Mouse (Mus musculus): ENCODE results near the gene Ltk.

The Ltk gene

DNA sequence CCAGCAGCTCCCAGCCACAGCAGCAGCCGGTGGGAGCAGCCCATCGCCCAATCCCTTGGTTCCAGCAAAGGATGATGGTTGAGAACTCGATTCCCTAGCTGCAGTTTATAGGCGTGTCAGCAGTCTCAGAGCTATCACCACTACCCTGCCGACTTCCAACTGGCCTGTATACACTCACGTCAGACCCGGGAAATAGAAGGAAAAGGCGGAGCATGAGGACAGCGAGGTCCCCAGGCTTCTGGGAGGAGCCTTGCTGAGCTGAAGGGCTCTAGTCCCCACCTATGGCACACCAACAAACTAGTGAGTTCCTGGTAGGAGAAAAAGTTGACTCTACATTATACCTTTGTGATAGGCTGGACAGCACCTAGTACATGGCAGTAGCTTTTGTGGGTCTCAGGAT, at the start of gene Ltk:
Ltk (minus strand) TSS at position 181 of the 400 bp plus-strand sequence.
- DNase-seq (ENCODE audit: low spot score in 2 of 2): no peak

DNA sequence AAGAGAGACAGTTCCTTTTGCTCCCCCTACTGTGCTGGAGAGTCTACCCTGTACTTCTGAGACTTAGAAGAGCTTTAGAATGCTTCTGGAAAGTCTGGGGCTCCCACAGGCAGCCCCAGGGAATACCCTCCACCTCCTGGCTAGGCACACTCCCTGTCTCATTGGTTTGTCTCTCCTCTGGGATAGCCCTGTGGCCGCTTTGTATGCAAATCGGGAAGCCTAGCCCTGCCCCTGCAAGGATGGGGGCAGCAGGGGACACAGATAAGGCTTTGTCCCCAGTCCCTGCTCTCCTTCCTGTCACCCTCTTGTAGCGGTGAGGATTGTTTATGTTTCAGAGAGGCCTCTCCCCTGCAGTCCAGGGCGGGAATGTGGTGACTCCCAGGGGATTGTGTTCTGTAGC, 48.6 kb upstream of the Ltk start:
- DNase-seq (ENCODE audit: low spot score in 2 of 2): no peak

DNA sequence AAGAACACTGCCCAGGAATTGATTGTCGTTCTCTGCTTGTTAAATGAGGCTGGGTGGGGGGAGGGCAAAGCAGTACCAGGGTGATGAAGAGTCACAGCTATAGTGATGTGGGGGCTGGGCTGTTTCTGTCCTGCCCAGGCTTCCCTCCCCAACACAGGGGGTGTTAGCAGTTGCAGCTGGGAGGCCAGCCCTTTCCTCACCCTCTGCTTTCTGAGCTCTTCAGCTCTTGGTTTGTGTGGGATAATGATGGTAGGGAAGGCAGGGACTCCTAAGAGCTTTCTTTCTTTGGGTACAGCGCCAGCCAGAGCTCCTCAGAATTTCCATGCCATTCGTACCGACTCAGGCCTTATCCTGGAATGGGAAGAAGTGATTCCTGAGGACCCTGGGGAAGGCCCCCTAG, 48.2 kb upstream of the Ltk start:
- DNase-seq (ENCODE audit: low spot score in 2 of 2): no peak

DNA sequence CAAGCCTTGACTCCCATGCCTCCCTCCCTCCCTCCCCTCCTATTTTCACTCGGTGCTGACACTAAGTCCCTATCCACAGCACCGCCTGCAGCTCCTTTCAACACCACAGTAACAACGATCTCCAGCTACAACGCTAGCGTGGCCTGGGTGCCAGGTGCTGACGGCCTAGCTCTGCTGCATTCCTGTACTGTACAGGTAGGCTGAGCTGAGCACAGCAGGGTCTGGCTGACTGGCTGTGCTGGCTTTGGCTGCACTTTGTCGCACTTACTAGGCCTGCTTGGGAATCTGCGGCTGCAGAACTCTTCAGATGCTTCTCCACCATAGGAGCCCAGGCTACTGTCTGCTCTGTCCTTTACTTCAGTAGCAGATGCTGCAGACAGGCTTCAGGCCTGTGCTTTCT, 45.3 kb upstream of the Ltk start:
- no peak for DNase-seq (ENCODE audit: low spot score in 2 of 2)

DNA sequence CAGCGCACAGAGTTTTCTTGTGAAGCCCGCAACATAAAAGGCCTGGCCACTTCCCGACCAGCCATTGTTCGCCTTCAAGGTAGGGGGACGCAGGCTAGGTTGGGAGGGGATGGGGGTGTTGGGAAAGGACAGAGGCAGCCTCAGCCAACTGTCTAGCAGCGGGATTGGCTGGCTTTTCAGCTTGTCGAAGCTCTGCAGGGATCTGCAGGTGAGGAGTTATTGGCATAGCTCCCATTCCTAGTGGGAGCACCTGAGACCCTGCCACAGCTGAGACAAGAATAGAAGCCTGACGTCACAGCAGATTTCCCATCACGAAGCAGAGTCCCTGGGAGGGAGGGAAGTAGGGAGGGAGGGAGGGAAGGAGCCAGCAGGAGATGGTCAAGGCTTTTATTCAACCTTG, 44.5 kb upstream of the Ltk start:
- no peak for DNase-seq (ENCODE audit: low spot score in 2 of 2)

DNA sequence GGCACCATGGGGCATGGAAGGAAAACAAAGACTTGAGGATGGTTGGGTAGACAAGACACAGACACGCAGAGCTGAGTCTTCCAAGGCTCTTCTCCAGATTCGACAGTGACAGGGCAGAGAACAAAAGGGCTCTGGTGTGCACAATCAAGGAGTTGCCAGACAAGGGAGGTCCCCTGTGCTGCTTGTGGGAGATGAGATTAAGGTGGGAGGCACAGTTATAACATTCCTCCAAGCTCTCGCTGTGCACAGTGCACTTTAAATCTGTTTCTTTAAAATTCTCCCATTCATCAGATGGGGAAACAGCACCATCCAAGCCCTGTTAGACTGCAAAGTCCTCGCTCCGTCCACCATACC, 44.0 kb upstream of the Ltk start:
- DNase-seq (ENCODE audit: low spot score in 2 of 2): no peak

DNA sequence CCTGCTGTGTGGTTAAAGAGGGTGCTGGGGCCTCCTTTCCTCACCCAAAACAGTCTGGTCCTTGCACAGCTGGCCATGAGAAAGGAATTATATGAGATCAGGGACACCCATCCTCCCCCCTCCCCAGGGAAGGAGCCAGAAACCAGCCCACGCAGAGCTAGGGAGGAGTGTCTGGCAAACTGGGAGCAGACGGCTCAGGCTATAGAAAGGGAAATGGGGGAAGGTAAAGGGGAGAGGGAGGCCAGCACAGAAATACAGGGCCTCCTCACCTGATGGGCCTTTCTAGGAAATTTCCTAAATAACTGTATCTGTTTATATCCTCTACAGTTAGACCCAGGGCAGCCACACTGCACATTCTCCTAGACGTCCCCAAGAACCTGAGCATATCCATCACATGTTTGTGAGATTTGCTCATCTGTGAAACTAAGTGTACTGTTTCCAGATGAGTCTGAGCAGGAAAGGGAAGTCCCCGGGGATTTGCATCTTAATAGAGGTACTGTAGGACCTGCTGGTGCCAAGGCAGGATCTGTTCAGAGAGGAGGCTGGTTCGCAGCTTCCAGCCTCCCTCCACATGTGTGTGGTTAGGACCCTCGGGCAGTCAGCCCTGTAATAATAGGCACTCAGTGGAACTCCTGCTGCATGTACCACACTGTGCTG, 43.5 kb upstream of the Ltk start:
- no peak for DNase-seq (ENCODE audit: low spot score in 2 of 2)

DNA sequence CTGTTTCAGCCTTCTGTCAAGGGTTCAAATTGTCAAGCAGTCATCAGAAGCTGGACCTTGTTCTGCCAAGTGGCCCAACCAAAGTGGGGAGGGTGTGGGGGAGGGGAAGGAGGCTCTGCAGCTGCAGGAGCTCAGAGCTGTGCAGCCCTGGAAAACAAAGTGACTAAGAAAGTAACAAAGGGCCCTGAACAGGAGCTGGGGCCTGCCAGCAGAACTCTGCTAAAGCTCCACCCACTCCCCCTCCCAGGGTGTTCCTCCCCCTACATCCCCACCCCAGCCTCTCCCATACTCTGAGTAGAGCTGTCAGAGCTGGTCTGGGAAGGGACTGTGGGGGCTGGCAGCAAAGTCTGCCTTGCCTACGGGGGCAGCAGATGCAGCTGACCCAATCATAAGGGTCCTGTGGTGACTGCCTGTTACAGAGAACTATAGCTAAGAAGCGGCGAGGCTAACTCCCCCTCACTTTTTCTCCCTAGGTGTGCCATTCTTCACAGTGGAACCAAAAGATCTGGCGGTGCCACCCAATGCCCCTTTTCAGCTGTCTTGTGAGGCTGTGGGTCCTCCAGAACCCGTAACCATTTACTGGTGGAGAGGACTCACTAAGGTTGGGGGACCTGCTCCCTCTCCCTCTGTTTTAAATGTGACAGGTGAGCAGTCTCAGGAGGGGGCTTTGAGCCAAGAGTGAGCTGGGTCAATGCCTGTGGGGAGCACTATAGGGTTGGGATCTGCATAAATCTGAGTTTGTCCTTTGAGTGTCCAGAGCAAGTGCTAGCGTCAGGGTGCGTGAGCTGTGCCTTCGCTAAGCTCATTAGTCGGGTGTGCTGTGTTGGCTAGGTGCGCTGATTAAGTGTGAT, 42.8 kb upstream of the Ltk start:
- DNase-seq (ENCODE audit: low spot score in 2 of 2): no peak

DNA sequence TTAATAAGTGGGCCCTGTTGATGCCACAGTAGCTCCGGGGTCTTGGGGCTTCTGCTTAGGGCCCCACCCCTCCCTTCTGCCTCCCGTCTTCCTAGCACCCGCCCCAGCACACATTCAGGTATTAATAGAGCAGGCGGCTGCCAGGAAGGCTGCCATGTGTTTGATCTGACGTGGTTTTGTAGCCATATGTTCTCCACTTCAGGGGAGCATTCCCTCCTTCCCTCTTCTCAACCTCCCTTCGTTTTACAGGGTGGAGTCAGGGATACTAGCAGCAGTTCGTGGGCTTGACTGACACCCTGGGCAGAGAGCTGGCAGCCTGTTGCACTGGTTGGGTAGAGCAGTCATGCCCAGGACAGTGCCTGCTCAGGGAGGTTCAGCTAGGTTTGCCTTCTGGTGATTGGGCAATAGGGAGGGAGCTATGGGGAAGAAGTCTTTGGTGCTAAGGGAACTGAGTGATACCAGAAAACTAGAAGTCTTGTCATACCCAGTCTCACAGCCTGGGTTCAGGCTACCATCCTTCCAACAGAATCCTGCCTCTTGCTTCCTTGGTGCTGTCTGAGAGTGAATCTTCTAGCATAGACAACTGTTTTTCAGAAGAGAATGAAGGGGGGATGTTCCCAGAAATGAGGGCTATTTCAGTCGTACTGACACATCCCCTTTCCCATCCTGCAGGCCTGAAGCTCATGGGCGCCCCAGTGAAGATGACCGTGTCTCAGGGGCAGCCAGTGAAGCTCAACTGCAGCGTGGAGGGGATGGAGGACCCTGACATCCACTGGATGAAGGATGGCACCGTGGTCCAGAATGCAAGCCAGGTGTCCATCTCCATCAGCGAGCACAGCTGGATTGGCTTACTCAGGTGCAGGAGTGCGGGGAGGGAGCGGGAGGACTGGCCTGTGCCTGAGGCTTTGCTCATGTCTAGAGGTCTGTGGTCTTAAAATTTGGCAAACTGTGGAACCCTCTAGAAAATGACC, 40.9 kb upstream of the Ltk start:
- no peak for DNase-seq (ENCODE audit: low spot score in 2 of 2)

DNA sequence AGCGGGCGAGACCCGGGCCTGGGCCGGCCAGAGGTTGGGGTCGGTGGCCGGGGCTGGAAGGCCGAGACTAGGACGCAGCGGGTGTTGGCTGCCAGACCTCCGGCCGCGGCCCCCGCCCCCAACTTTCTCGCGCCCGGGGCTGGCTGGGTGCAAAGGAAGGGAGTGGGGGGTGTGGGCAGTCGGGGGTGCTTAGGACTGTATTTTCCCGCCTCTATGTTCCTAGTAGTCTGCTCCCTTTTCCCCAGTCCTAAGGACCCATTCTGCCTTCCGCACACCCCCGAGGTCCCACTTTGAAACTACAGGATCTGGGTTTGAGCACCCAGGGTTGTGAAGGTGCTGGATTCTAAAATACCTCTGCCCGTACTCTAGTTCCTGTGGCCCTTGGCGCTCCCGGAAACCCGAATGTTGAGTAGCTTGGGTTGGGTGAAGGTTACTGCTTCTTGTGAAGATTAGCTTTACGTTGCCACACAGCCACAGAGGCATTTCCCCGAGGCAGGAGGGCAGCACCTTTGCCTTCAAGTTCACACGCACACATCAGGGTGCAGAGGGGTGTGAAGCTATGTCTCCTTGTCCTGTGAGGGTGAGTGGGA, 39.8 kb upstream of the Ltk start:
- DNase-seq (ENCODE audit: low spot score in 2 of 2): peak; percentile 17 to 38

DNA sequence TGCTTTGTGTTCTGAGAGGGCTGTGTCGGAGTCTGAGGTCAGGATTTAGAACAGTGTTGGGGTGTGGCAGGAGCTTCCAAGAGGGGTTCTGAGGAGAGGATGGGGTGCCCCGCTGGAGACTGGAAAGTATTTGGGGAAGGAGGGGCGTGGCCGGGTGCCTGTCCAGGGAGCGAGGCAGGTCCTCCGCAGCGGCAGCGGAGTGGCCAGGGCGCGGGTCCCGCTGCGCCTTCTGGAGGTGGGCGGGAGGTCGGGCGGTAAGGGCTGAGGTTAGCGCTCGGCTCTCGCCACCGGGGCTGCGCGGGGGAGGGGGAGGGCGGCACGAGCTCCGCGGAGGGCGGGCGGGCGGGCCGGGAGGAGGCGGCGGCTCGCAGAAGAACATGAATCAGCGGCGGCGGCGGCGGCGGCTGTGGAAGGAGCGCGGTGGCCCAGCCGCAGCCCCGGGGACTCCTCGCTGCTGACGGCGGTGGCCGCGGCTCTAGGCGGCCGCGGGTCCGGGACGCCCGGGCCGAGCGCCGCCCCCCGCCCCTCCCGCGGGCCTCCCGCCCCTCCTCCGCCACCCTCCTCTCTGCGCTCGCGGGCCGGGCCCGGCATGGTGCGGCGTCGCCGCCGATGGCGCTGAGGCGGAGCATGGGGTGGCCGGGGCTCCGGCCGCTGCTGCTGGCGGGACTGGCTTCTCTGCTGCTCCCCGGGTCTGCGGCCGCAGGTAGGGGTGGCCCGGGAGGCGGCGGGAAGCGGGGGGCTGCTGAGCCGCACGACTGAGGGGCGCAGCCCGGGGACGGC, 39.1 kb upstream of the Ltk start:
- DNase-seq (ENCODE audit: low spot score in 2 of 2): peak in 1 of 2 experiments; percentile 45

DNA sequence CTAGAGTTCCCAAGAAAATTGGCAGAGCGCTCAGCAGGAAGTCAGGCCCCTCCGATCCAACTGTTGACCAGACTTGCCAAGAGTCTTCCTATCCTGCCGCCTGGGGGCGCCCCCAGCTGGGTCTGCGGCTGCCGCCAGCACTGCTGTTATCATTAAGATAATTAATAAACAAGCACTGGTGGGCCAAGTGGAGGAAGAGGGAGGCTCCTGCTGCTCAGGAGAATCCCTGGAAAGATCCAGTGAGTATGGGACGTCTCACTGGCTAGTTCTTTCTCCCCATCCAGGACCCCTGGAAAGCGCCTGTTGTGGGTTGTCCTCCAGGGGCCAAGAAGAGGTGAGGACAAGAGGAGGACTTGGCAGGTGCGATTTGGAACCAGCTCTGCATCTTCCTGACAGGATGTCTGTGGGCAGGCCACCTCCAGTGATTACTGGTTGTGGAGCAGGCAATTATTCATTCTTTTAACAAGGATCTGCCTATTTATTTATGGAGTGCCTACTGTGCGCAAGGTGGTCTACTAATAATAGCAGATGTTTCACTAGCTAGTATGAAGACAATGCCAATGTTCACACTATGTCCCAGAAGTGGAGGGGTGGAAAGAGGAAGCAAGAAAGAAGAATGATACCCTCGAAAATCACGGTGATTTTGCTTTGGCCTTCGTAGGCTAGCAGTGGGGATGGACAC, 38.2 kb upstream of the Ltk start:
- peak in 1 of 2 experiments; percentile 52 for DNase-seq (ENCODE audit: low spot score in 2 of 2)

DNA sequence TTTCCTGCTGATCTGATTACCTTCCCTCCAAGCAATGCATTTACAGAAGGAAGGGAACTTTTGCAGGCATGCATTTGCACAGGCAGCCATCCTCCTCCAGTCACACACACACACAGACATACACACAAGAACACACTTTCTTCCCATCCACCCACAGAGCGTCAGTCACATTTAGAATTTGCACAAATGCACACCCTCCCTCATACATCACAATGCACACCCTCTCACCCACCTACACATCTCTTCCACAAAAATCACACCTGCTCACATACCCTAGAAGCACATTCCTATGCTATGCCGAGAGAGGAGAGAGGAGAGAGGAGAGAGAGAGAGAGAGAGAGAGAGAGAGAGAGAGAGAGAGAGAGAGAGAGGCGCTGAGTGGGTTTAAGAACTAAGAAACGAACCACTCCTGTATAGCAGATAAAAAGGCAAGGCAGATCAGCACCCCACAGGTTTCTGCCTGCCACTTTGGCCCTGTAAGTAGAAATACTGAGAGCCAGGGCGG, 37.1 kb upstream of the Ltk start, which contains the start of gene Tyro3:
Tyro3 (plus strand) TSS at position 455 of the 505 bp plus-strand sequence.
- DNase-seq (ENCODE audit: low spot score in 2 of 2): no peak

DNA sequence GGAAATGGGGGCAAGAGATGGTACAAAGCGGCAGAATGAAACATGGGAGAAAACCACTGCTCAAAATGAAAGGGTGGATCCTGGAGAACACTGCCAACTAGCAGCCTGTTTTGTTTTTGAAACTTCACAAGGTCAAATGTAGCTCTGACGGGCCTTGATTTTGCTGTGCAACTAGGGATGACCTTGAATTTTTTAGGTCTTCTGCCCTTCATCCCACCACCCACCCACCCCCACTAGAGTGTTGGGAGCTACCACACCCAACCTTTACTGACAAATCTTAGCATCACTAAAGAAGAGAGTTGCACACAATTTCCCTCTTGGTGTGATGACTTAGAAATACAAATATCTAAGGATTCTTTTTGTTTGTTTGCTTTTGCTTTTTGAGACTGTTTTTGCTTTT, 29.8 kb upstream of the Ltk start:
- no peak for DNase-seq (ENCODE audit: low spot score in 2 of 2)

DNA sequence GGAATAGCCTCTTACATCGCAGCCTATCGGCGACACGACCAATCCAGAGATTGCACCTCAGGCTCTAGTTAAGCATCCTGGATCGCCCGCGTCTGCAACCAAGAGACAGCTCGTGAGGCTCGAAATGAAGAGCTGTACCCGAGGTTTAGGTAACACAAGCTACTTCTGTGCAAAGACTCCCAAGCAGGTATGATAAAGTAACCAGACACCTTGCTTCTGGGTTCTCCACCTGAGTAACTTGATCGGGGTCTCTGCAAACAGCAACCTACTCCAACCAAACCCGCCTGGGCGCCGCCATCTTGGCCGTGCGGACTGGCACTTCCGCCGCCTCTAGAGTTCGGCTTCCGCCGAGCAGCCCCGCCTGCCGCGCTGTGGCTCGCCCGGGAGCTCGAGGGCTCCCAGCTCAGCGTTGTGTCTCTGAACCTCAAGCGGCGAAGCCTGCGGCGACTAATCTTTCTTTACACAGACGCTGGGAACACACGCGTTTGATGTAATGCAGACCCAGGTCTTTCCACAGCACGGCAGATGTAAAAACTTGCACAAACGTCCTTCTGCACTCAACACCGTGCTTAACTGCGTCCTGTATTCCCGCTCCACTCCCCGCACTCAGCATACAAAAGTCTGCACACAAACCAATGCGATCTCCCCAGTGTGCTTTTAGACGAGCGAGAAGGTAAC, 27.1 kb upstream of the Ltk start, which contains the start of gene Rpap1:
Rpap1 (minus strand) TSS at position 332 of the 678 bp plus-strand sequence.
- DNase-seq (ENCODE audit: low spot score in 2 of 2): peak; percentile 71 to 84

DNA sequence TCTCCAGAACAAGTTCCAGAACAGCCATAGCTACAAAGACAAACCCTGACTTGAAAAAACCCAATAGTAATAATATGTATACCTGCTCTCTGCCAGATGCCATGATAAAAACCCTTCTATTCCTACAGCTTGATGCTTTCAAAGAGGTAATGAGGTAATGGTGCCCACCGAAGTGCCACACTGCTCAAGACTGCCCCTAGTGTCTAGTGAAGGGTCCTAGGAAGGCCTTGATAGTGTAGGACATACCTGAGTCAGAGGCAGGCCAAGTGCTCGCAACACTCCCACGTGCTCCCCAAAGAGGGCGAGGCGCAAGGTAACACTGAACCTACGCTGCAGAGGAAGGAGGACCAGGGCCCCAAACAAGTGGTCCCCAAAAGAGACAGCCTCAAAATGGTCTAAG, 7.0 kb upstream of the Ltk start:
- DNase-seq (ENCODE audit: low spot score in 2 of 2): no peak

DNA sequence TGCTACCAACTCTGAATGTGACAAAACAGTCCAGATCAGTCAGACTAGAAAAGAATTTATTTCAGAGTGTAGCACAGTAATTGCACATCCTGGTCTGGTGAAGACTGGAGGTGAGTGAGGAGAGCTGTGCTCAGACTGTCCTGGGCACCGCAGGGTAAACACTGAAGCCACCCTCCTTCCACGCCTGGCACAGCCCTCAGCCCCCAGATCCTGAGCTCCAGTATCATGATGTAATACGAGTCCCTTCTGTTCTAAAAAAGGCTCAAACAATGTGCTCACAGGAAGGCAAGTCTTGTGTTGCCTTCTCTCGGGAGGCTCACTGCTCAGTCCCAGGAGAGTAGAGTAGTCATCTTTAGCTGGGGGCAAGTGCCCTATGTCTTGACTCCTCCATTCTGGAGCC, 3.7 kb upstream of the Ltk start:
- no peak for DNase-seq (ENCODE audit: low spot score in 2 of 2)

DNA sequence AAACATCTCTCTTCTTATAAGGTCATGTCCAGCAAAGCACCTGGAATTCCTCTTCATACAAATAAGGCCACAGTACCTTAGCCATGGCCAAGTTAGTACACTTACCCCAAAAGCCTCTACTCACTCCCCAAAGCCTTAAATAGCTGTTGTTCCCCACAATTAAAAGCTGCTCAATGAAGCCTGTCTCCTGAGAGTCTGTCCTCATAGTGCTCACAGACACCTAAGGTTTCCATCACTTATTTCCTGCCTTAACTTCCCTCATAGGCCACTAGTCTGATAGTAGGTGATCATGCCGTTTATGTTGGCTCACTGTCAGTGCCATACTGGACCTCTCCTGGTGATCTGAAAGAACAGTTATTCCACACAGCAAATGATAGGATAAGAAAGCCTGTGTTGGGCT, 2.0 kb upstream of the Ltk start:
- no peak for DNase-seq (ENCODE audit: low spot score in 2 of 2)
